Mouse (Mus musculus) heart, postnatal 36 days (tissue): ENCODE results near the gene Grik1. TPM values are rescaled to one million over a fixed set of nuclear protein-coding genes. Genes with fewer than 3 reads are reported as not detected.

Experiments used
- DNase-seq, 2 experiments: peaks; one replicate each; pipeline ENCODE4 v3.0.0; 2021 to 2022
- intact Hi-C: fragments of 180-260 bp; cut with DNase I; formaldehyde crosslinking; loops from one replicate; pipeline ENCODE4 v1.15.1; 2025
- total RNA-seq, 2 experiments: library from RNA; stranded (reverse); gene quantifications; 2 replicates each; pipeline ENCODE4 v1.2.3; 2021

Grik1 gene
- total RNA-seq, 2 experiments from 2014 or later, result not detected

DNA sequence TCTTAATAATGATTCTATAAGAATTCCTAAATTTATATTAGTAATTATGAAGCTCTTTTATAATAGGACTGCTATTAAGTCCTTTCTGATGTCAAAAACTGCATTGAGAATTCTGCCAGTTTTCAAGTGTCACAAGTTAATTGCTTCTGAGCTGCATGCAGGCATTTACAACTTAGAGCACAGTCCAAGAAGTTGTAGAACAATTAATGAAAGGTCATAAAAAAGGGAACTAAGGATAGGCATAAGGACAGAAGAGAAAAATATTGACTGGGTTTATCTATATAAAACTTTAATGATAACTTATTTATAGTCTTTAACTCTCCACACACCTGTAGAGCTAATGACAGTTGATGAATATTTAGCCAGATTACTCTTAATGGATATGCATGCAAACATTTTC, 123.5 kb downstream of the Grik1 start:
- no peak for DNase-seq
- intact Hi-C loops, result no loop called here

DNA sequence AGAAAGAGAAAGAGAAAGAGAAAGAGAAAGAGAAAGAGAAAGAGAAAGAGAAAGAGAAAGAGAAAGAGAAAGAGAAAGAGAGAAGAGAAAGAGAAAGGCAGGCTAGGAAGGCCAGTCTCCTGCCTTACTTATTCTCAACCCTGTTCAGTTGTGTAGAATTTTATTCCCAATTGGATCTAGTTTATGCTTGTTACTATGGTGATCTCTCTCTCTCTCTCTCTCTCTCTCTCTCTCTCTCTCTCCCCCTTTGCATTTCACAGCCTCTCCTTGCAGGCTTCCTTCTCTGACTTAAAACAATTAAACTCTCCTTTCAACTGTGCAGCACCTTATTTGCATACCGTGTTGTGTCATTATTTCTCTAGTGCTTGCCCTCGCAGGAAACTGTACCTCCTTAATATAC, 147.5 kb downstream of the Grik1 start:
- DNase-seq, result no peak
- intact Hi-C loops, result no loop called here

DNA sequence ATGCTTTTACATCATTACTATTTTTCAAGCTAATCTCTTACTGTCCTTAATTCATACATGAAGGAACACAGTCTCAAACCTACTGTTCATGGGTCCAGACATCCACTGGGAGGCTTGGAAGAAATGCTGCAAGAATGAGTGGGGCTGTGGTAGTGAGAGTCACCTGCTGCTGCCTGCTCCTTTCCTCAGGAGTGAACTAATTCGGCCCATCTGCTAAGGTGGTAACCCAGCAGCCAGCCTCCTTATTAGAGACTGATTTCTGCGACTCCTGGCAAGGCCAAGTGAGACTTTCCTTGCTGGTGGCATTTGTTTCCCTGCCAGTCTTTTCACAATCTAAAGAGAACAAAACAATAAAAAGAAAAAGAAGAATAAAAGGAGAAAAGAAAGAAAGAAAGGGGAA, 147.9 kb downstream of the Grik1 start:
- intact Hi-C loops, result no loop called here
- DNase-seq, result no peak

DNA sequence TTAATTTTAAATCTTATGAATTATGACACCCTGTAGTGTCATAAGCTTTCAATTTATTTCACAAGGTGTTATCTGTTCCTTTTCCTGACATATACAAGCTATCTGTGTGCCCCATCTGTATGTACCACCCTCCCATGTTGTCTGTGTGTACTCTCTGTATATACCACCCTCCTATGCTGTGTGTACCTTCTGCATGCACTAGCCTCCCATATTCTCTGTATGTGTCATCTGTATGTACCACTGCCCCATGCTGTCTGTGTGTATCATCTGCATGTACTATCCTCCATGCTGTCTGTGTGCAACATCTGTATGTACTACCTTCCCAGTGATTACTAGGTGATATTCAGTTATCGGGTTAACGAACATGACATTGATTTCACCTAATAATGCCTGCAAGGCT, 148.5 kb downstream of the Grik1 start:
- intact Hi-C loops, result no loop called here
- DNase-seq, result no peak

DNA sequence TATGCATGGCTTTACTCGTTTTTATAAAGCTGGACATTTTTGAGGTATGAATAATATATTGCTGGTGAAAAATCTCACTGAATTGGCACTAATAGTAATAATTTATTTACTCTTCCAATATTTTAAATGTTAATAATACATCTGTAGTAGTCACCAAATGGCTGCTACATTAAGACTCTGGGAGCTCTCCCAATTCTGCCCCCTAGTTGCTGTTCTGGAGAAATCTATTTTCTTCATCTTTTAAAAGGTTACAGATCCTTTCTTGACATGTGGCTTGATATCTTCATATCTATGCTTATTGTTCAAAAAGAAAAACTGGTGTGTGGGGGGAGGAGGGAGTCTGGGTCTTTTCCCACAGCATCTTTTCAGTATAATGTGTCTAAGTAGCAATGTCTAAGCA, 151.2 kb downstream of the Grik1 start:
- intact Hi-C loops, result no loop called here

DNA sequence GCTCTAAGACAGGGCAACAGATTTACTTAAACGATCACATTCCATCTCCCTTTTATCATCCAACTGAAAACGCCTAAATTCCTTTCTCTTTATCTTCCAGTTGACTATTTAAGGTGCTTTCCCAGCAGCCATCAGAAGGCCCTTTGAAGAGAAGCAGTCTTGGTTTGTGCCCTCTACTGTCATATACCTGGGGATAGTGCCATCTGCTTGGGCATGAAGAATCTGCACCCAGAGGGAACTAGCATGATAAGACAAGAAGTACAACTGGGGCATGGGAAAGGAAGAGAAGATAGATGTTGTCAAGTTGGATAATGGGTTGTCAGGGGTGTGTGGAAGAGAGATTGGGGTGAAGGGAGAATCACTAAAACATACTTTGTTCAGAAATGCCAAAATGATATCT, 157.1 kb downstream of the Grik1 start:
- DNase-seq, result no peak
- intact Hi-C loops, result no loop called here

More for the DNA sequence above, 151.2 kb downstream of the Grik1 start:
- DNase-seq, result no peak

DNA sequence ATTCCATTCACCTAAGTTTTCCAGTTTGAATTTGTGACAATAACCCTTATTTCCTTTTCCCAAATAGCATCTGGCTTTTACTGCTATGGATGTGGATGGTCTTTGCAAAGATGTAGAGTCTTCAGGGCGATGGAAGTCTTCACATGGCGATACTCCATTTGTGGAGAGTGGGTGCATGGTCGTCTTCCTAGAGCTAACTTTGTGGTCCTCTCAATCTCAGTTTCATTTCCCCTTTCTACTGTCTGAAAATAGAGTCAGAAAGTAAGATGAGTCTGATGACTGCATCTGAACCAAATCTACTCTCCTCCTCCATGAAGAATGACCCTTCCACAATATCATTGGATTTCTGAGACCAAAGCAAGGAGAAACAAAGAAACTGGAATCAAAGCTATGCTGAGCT, 159.0 kb downstream of the Grik1 start:
- DNase-seq, result no peak
- intact Hi-C loops, result no loop called here

DNA sequence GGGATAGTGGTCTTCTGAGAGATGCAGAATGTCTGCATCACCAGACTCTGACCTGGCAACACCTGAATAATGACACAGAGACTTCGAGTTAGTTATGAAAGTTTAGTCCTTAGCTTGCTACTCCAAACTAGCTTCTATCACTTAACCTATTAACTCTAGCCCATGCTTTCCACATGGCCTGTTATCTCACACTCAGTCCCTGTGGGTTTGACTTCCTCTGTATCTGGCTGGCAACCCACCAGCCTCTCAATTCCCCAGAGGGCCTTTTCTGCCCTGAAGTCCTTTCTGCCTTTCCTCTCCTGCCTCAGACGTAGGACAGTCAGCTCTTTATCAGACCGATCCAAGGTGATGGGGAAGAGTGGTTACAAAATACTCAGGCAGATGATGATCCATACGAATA, 165.0 kb downstream of the Grik1 start:
- no peak for DNase-seq
- intact Hi-C loops, result no loop called here

DNA sequence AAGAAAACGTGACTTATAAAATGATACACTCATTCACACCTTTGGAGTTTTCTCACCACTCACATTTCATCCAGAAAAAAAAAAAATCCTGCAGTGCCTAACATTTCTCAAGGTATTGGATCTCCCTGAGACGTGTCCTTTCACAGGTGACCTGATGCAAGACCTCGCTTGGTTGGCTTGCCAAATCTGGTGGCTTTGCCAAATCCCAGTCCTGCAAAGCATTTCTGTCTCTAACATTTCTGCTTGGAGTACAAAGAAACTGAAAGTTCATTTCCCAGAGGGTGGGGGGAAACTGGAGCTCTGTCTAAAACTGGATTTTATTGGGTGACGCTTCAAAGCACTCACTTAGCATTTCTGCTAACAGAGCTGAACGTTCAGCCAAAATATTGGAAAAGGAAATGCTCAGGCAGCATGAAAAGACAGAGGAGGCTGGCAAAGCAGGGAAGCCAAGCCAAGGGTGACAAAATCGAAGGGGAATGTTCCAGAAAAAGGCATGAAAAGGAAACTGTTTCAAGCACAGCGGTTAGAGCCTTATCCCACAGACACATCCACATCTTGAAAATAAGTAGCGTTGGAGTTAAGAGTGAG, 177.4 kb downstream of the Grik1 start:
- DNase-seq, result no peak
- intact Hi-C loops, result no loop called here

DNA sequence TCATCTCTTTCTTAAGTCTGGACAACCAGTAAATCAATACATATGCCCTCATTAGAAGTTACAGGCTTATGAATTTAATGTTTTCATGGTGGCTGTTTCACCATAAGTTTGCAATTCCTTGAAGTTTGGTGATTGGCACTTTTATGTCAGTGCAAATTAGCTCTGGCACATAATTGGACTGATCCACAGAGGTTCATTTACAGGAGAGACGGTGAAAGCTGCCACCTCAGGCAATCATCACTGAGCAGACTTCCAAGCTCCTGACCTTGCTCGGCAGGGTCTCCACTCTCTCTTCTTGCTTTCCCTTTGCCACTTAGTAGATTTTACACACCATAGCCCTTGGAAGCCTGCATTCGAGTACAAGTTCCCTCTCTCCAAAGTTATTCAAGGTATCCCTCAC, 178.6 kb downstream of the Grik1 start:
- intact Hi-C loops, result no loop called here
- DNase-seq, result no peak

DNA sequence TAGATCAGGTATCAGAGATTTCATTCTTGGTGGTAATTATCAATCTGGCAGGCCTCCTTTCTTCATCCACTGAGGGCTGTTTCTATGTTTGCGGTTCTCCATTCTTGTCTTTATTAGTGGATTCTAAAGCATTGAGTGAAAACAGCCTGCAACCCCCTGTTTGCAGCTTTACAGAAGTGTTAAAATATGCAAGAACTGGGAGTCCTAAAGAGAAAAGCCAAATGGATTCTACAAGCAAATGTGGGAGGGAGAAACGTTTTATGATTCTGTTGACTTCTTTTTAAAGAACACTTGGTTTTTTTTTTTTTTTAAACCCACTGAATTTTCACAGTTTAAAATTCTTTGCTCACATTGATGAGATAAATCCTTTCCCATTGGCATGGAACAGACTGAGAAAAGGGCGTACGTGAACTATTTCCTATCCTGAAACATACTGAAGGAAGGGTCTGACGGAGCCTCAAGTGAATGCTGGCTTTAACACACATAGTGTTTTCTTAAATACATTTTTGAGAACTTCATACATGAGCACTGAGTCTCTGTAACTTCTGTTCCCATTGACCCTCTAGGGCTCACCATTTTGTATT, 195.8 kb downstream of the Grik1 start:
- intact Hi-C loops, result no loop called here
- DNase-seq, result no peak

DNA sequence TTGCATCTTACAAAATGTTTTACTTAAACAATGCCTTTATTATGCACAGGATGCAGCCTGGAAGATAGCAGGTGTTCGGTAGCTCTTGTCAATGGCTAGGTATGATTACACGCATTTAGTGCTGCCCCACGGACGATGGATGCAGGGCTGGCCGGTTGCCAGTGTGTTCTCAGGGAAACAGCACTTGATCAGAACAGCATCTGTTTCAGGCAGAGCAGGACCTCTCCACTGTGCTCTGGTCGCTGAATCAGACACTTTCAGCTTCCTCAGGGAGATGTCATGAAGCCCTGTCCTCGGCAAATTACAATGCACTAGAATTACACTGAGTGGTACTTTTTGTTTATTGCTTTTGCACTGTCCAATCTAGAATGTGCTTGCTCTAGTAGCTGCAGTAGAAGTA, 202.8 kb downstream of the Grik1 start:
- DNase-seq, result no peak
- intact Hi-C loops, result no loop called here

DNA sequence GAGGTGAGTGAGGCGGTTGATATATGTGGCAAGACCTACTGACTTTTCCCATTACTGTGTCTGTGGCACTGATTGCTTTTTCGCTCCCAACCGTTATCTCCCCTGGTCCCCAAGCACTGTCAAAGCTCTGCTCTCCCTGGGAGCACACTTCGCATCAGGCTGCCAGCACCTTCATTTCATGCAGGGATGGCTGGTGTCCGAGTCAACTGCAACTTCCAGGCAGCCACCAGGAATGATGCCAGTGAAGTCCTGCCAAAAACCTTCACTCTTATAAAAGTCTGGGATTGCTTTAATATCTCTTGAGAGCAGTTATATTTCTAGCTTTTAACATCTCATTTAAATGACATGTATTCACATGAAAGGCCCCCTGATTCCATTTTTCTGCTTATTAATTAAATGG, 215.3 kb downstream of the Grik1 start:
- DNase-seq, result no peak

DNA sequence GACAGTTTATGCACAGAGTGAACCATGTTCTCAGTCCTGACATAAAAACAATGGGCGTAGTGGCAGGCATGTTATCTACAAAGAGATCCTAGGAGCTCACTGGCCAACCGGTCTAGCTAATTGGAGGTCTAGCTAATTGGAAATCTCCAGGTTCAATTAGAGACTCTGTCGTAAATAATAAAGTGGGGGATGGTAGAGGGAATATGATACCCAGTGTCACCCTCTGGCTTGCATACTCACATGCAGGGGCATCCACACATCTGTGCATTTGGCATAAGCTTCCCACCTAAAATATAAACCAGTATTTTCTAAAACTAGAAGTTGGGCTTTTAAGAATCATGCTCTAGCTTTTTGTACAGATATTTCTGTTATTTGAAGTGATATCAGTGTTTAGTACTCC, 229.1 kb downstream of the Grik1 start:
- intact Hi-C loops, result no loop called here
- no peak for DNase-seq

More for the DNA sequence above, 215.3 kb downstream of the Grik1 start:
- intact Hi-C loops, result no loop called here

DNA sequence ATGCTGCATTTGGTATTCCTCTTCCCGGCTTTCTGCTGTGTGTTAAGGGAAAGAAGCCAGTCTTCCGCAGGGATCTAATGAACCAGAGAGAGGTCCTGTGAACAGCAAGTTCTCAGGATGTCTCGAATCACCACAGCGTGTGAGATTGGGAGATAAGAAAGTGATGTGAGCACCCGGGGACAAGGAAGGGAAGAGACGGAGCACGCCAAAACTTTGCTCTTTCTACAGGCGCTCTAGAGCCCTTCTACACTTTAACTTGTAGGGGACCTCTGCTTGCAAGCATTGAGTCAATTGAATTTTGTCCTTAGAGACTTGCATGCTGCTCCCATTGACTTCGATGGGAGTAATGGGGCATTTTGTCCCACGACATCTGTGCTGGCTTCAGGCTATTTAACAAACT, 241.9 kb downstream of the Grik1 start:
- intact Hi-C loops, result no loop called here
- no peak for DNase-seq

DNA sequence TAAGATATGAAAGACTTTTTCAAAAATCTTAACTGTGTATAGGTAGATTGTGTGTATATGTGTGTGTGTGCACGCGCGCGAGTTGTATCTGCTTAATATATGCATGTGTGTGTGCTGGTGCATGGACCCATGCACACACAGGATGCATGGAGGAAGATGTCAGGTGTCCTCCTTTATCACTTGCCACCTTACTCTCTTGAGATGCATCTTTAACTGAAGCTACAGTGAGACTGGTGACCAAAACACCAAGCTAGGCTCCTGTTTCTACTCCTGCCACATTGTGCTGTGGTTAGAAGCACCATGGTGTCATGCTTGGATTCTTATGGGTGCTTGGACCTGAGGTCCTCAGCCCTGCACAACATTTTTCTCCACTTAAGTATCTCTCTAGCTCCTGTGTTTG, 245.7 kb downstream of the Grik1 start:
- DNase-seq, result no peak

DNA sequence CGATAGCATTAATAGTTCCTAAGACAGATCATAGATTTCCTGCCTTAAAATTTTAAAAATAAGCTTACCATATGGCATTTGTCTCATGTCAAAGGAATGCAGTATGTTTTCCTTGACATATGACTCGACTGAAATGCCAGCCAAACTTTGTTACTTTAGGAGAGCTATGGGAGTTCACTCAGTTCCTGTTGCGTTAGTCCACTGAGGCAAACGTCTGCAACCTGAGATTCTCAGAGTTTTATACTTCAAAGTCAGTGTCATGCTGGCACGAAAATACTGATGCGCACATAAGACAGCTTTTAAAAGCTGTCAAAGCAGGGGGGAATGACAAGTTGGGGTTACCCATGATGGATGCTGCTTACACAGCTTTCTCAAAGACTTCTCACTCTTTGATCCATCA, 247.6 kb downstream of the Grik1 start:
- intact Hi-C loops, result no loop called here
- DNase-seq, result no peak

More for the DNA sequence above, 245.7 kb downstream of the Grik1 start:
- intact Hi-C loops, result no loop called here

DNA sequence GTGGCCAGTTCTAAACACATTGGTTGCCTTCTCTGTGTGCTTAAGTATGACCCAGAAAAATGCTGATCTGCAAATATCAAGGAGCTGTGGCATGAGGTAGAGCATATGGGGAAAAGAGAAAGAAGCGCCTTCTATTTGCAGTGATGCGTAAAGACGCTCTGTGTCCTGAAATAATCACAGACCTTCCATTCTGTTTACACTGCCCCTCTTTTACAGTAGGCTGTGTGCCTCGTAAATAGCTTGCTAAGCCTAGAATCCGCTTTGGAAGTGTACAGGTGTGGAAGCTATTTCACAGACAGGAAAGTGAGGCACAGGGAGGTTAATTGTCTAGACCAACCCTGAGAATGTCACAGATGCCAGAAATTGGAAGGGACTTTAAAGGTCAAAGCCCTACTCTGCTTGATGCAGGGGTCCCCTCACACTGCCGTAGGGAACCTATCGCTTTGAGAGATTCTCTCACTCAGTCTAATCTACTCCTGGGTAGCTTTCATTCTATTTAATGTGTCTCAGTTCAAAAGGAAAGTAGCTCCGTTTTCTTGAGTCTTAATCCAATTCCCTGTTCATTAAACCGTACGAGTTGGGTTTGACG, 251.5 kb downstream of the Grik1 start:
- intact Hi-C loops, result no loop called here
- no peak for DNase-seq

DNA sequence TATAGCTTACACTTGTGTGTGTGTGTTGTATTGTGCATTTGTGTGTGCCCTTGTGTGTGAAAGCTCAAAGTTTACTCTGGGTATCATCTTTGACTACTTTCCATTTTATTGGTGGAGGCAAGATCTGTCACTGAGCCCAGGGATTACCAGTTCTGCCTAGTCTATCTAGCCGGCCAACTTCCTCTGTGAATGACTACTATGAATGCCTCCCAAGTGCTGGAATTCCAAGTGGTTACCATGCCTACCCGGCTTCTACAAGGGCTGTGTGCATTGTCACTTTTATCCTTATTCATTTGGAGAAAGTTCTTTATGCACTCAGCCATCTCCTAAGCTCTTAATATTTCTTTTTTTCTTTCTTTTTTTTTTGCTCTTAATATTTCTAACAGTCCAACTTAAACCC, 301.3 kb downstream of the Grik1 start:
- intact Hi-C loops, result no loop called here
- DNase-seq, result no peak

DNA sequence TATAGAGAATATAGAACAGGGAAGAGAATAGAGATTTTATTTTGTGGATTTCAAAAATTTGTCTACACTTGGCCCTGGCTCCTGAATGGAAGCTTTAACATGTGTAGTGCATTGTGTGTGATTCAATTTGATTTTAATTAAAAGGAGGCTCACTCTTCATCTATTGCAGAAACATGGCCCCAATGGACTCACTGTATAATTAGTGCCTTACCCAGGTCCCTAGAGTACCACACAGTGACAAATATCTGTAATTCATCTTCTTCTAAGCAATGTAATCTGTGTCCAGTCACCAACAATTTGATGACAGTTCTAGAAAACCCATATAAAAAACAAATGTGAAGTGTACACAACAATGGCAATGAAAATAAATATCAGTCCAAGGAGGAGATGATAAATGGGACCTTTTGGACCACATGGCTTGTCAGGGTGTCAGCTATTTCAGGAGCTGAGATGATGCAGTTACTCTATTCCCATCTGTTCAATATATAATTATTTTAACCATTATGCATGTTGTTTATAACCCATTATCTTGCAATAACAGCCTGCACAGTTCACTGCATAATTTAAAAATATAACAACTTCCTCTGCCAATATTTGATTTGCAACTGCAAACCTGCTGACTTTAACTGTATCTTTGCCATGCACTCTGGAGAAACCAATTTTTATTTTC, 305.7 kb downstream of the Grik1 start:
- no peak for DNase-seq
- intact Hi-C loops, result no loop called here

DNA sequence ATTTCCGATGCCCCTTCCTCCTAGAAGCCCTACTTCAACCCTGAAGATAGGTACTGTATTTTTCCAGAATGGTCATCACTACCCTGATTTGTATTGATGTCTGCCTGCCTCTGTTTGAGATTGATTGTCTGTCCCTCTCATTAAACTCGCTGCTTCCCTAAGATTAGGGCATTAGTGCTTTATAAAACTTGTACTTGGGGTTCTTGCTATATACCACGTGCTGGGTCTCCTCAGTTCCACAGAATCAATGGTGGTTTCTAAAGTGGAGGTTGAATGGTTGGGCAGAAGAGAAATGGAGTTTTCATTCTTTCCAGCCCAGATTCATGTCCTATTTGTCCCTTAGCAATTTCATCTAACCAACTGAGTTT, 316.0 kb downstream of the Grik1 start:
- intact Hi-C loops, result no loop called here
- DNase-seq, result no peak

DNA sequence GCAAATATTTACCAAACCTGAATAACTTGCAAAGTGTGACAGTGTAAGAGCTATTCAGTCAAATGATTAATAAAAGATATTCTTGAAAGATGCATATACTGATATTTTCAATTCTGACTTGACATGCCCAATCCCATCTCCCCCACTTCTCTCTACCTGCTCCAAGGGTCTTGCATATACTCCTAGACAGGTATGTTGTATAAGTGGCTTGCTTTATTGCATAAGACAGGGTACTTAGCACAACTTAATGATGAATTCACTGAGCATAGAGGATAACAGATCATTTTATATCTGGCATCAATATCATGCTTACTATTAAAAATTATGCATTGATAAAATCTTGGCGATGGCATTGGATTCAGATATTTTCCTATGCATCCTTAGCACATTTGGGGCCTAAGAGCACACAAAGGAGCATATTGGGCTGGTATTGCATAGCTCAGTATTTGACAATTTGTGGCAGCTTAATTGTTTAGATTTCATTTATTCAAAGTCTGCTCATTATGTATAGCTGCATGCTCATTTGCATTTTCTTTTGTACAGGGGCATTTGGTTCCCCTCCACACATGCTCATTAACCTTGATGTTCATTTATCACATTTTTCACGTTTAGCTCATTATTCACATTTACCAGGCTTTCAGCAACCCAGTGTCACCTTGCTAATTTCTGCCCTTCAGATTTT, 316.5 kb downstream of the Grik1 start:
- intact Hi-C loops, result no loop called here
- DNase-seq, result no peak
